Mouse (Mus musculus): Measurements from ENCODE around the gene Cyp24a1.

DNA sequence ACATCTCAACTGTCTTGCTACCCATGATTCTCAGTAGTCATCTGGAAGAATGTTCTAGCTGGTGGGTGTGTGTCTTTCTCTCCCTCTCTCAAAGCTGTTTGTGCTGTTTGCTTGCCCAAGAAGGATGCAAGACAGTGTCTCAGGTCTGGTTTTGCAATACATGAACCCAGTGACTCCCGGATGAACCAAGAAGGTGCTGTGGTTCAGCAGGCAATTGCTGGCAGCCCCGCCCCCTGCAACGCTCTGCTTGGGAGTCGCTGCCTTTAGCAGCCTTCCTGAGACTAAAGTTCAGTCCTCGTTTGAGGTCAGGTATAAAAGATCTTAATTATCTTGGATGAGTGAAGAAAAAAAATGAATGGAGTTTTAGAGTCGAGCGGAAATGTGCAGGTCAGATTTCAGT is 35.3 kb downstream of the Cyp24a1 start:
- TF ChIP-seq POLR2A (IDR thresholded peaks at IDR 0.05; ENCODE audit: insufficient read length, low read depth) (no peak), SRF (IDR thresholded peaks at IDR 0.05; ENCODE audit: control insufficient read depth, insufficient read length, low read depth) (no peak), E2F4 (IDR thresholded peaks at IDR 0.05; ENCODE audit: insufficient read depth) (no peak), TCF3 (IDR thresholded peaks at IDR 0.05; ENCODE audit: insufficient read length, low read depth) (no peak)

Measured in myocyte (in vitro differentiated cells).